Mouse (Mus musculus): ENCODE data around the gene Gm10160.

GRCm38 (mm10) chr7:81868158-81868557 lies 12.6 kb upstream of the Gm10160 start:
- peak; percentile 91 for TF ChIP-seq CTCF (IDR thresholded peaks at IDR 0.05; ENCODE audit: low read depth, low read length)
- no peak for TF ChIP-seq GATA1 (IDR thresholded peaks at IDR 0.05; ENCODE audit: borderline replicate concordance, low read length)
- TF ChIP-seq GATA2 (IDR thresholded peaks at IDR 0.05; ENCODE audit: borderline replicate concordance, low read depth, low read length): no peak

Measured in G1E (cell line).